Mouse (Mus musculus) liver, postnatal 0 days (tissue): ENCODE measurements around the gene Klf12.

ENCODE experiments used
- CTCF ChIP-seq: sonication (generic); IDR thresholded peaks from 2 replicates; pipeline ENCODE4 v1.5.1; 2016; ENCODE audit warnings: antibody characterized with exemption, low read depth
- EP300 ChIP-seq: IDR thresholded peaks from 2 replicates; pipeline ENCODE4 v1.6.1; 2016; ENCODE audit warnings: antibody characterized with exemption, low read depth, mild to moderate bottlenecking

- TF ChIP-seq CTCF (no peak), EP300 (no peak)
Observed at GRCm38 (mm10) chr14:100200058-100200688, 84.3 kb downstream of the Klf12 start.
